Mouse (Mus musculus): ENCODE results near the gene Dapp1.
"Not testable (repeated sequence)": the region's sequence is repeated elsewhere in the genome, so short reads cannot be mapped to it uniquely, and the experiment has no call there.

Gene Dapp1

GRCm38 (mm10) chr3:137952914-137953880, 28.1 kb downstream of the Dapp1 start:
- DNase-seq = no peak

- no peak for DNase-seq
Measured at GRCm38 (mm10) chr3:137952225-137952913, 29.0 kb downstream of the Dapp1 start.

GRCm38 (mm10) chr3:137951819-137952218, 29.5 kb downstream of the Dapp1 start:
- DNase-seq = no peak

- DNase-seq = not testable (repeated sequence)
Measured at GRCm38 (mm10) chr3:137951302-137951701, 30.0 kb downstream of the Dapp1 start.

GRCm38 (mm10) chr3:137950191-137950885, 31.0 kb downstream of the Dapp1 start:
- DNase-seq = no peak

- no peak for DNase-seq
Measured at GRCm38 (mm10) chr3:137947525-137947924, 33.8 kb downstream of the Dapp1 start.

- DNase-seq = no peak
Measured at GRCm38 (mm10) chr3:137946827-137947226, 34.5 kb downstream of the Dapp1 start.

GRCm38 (mm10) chr3:137943737-137944154, 37.6 kb downstream of the Dapp1 start:
- DNase-seq = no peak

- no peak for DNase-seq
Measured at GRCm38 (mm10) chr3:137942098-137942622, 39.2 kb downstream of the Dapp1 start.

- no peak for DNase-seq
Measured at GRCm38 (mm10) chr3:137941555-137941954, 39.8 kb downstream of the Dapp1 start.

- DNase-seq = no peak
Measured at GRCm38 (mm10) chr3:137940757-137941156, 40.6 kb downstream of the Dapp1 start.

- no peak for DNase-seq
Measured at GRCm38 (mm10) chr3:137938608-137939007, 42.7 kb downstream of the Dapp1 start.

- no peak for DNase-seq
Measured at GRCm38 (mm10) chr3:137936541-137936940, 44.8 kb downstream of the Dapp1 start.

GRCm38 (mm10) chr3:137935570-137936525, 45.5 kb downstream of the Dapp1 start:
- DNase-seq = no peak

- no peak for DNase-seq
Measured at GRCm38 (mm10) chr3:137933986-137934385, 47.4 kb downstream of the Dapp1 start.

- no peak for DNase-seq
Measured at GRCm38 (mm10) chr3:137932748-137933147, 48.6 kb downstream of the Dapp1 start.

- no peak for DNase-seq
Measured at GRCm38 (mm10) chr3:137929940-137930339, 51.4 kb downstream of the Dapp1 start.

GRCm38 (mm10) chr3:137927010-137927409, 54.3 kb downstream of the Dapp1 start:
- DNase-seq = no peak

- no peak for DNase-seq
Measured at GRCm38 (mm10) chr3:137920594-137920993, 60.8 kb downstream of the Dapp1 start.

GRCm38 (mm10) chr3:137919398-137919797, 61.9 kb downstream of the Dapp1 start:
- DNase-seq = no peak

- peak; percentile 8 for DNase-seq
Measured at GRCm38 (mm10) chr3:137918932-137919311, 62.4 kb downstream of the Dapp1 start.
